Mouse (Mus musculus): Measurements from ENCODE around the gene Zfand2b.

Zfand2b gene

GRCm38 (mm10) chr1:75168472-75169464, at the start of gene Zfand2b:
Gene Zfand2b (plus strand): TSS chr1:75168646.
- peak; percentile 97 for DNase-seq (ENCODE audit: low spot score in 2 of 2)

DNA sequence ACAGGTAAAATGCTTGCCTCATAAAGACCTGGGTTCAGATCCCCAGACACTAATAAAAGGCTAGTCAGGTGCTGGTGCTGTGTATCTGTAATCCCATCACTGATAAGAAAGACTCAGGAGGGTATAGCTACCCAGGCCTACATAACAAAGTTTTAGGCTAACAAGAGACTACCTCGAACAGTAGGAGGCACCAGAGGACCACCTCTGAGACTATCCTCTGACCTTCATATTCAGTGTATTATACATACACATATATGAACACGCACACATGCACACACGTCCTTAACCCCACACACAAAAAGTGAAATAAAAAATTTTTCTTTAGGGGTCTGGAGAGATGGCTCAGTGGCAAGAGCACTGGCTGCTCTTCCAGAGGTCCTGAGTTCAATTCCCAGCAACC, 46.2 kb upstream of the Zfand2b start:
- peak in 1 of 2 experiments; percentile 38 for DNase-seq (ENCODE audit: low spot score in 2 of 2)

GRCm38 (mm10) chr1:75124346-75125321, 43.8 kb upstream of the Zfand2b start, which contains the start of gene Nhej1:
Gene Nhej1 (minus strand): TSS chr1:75125200.
- DNase-seq (ENCODE audit: low spot score in 2 of 2), result peak; percentile 94

GRCm38 (mm10) chr1:75125418-75125817, 43.0 kb upstream of the Zfand2b start:
- no peak for DNase-seq (ENCODE audit: low spot score in 2 of 2)

DNA sequence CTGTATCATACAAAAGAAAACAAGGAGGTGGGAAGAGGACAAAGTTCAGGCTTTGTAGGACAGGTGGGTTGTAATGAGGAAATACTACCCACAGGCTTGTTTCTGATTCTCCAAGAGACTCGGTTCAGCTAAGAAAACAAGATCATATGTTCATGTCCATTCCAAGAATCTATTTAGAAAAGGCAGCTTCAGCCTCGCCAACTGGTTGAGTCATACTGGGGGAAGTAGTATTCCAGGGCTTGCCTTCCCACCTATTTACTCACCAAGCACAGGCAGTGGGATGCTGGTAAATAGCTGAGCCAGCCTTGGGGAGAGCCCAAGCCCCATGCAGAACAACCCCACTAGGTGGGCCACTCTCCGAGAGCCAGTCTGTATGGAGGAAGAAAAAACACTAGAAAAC, 39.8 kb upstream of the Zfand2b start:
- no peak for DNase-seq (ENCODE audit: low spot score in 2 of 2)

- no peak for DNase-seq (ENCODE audit: low spot score in 2 of 2)
Observed at GRCm38 (mm10) chr1:75133421-75134207, 34.8 kb upstream of the Zfand2b start, which contains the start of gene Slc23a3. Gene Slc23a3 (minus strand): TSS chr1:75133890.

DNA sequence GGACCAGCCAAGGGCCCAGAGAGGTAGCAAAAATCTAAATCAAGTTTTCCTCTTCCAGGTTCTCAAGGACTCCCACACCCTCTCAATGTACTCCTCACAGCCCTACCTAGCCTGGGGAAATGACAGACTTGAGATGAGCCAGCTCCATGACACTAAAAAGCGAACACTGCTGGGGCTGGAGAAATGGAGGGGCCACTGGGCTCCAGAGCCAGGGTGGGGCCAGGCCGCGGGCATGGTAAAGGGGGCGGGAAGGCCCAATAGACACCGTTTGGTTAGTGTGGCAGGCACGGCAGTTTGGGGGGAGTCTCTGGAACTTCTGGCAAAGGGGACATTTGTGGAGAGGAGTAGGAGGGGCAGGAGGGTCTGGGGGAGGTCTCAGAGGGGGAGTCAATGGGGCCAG, 32.2 kb upstream of the Zfand2b start:
- DNase-seq (ENCODE audit: low spot score in 2 of 2), result no peak

GRCm38 (mm10) chr1:75136730-75137129, 31.7 kb upstream of the Zfand2b start:
- DNase-seq (ENCODE audit: low spot score in 2 of 2), result no peak

DNA sequence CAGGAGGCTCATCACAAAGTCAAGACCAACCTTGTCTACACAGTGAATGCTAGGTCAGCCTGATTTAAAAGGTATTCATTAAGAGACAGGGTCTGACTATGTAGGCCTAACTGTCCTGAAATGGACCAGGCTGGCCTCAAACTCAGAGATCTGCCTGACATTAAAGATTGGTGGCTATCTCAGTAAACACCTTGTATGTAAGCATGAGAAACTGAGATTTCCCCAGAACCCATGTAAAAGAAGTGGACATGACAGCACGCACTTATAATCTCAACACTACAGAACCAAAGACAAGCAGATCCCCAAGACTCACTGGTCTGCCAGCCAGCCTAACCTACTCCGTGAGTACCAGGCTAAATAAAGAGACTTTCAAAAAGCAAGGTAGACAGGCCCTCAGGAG, 30.0 kb upstream of the Zfand2b start:
- DNase-seq (ENCODE audit: low spot score in 2 of 2), result no peak

- no peak for DNase-seq (ENCODE audit: low spot score in 2 of 2)
Observed at GRCm38 (mm10) chr1:75140601-75141190, 27.8 kb upstream of the Zfand2b start.

GRCm38 (mm10) chr1:75141486-75142190, 26.8 kb upstream of the Zfand2b start:
- DNase-seq (ENCODE audit: low spot score in 2 of 2), result peak; percentile 65 to 68

DNA sequence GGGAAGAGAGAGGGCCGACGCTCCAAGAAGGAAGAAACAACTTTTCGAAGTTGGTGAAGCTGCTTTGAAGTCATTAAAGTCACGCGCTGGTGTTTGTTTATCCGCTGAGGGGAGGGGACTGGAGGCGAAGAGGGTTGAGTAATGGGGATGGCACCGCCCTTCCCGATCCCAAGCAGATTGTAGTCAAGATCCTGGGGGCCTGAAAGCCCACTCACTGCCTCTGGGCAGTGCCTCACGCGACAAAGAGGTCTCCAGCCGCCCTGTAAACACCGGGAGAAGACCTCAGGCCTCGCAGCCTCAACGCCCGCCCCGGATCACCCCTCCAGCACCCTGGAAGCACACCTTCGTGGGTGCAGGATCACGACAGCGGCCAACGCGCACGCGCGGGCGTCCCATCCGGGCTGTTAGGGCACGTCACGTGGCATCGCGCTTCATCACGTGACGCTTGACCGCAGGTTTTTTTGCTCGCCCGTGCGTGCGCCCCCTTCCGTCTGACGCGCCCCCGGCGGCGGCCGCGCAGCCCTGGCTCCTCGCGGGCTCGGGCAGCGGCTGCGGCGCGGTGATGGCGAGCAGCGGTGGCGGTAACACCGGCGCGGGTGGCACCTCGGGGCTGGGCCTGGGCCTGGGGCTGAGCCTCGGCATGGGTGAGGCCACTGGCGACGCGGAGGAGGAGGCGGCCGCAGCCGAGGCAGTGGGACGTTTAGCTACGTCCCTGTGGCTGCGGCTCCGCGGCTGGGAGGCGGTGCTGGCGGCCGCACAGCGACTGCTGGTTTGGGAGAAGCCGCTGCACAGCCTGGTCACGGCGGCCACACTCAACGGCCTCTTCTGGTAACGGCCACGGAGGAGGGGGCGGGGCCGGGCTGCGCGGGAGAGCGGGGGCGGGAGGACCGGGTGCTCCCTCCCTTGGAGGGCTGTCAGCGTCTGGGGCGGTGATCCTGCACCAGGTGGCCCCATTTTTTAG, 25.9 kb upstream of the Zfand2b start, which contains the start of the genes Cnppd1 and Retreg2:
Gene Cnppd1, minus strand, starts transcription at position 411 of the 961 bp plus-strand sequence.
Gene Retreg2, plus strand, starts transcription at position 478 of the 961 bp plus-strand sequence.
- DNase-seq (ENCODE audit: low spot score in 2 of 2), result peak; percentile 96 to 98

DNA sequence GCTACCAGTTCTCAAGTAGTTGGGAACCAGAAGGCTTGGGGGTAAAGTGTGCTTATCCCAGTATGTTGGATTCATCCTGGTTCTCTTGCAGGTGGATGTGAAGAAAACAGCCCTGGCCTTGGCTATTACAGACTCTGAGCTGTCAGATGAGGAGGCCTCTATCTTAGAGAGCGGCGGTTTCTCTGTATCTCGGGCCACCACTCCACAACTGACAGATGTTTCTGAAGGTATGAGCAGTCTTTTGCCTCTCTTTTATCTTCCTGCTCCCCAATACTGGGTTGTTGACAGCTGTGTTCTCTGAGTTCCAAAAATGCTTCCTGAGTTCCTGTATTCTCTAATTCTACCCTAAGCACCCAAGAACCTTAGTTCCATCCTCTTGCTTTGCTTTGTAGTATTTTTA, 22.9 kb upstream of the Zfand2b start:
- DNase-seq (ENCODE audit: low spot score in 2 of 2), result no peak

- no peak for DNase-seq (ENCODE audit: low spot score in 2 of 2)
Observed at GRCm38 (mm10) chr1:75147411-75148135, 20.9 kb upstream of the Zfand2b start.

- DNase-seq (ENCODE audit: low spot score in 2 of 2), result no peak
Observed at GRCm38 (mm10) chr1:75148727-75149126, 19.7 kb upstream of the Zfand2b start.

GRCm38 (mm10) chr1:75155837-75156236, 12.6 kb upstream of the Zfand2b start:
- DNase-seq (ENCODE audit: low spot score in 2 of 2), result no peak

DNA sequence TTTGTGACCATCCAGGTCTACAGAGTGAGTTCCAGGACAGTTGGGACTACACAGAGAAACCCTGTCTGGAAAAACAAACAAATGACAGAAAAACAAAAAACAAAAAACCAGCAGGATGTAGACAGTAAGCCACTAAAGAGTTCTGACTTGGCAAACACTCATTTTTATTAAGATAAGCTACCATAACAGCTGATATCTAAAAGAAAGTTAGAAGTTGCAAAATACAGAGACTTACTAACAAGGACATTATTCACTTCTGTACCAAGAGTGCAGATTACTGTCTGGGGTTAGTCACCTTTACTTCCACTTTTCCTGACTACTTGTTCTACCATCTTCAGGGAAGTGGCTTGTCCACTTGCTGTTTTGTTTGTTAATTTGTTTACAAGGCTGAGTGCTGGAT, 9.5 kb upstream of the Zfand2b start:
- no peak for DNase-seq (ENCODE audit: low spot score in 2 of 2)
